Mouse (Mus musculus): Measurements from ENCODE around the gene Cachd1.

The Cachd1 gene

DNA sequence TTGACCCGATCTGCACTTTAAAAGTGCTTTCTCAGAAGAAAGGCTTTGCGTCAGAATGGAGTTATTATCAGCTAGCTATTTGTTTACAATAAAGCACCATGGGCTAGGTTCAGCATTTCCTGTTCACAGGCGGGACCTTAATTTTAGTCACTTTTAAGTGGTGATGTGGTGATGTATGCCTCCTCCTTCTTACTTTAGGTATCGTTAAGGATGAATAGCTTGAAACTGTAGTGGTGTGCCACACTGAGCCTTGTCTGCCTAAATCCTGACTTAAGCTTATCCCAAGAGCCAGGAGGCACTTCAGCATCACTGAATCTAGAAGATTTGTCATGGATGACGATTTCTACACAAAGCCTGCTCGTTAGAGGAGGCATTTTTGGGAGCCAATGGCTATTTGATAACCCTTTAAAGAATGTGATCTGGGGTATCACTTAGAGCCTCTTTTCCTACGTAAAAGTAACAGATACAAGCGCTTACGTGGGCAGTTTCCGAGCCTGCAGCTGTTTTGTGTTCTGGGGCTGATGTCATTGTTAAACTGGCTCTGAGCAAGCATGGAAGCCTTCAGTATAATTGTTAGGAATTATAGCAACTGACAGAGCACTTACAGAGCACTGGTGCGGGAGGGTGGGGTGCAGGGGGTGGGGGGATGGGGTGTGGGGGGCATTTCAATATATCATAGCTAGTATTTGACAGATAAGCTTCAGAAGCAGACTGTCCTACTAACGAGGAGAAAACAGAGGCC is 89.7 kb downstream of the Cachd1 start:
- no peak for DNase-seq (ENCODE audit: low spot score)

DNA sequence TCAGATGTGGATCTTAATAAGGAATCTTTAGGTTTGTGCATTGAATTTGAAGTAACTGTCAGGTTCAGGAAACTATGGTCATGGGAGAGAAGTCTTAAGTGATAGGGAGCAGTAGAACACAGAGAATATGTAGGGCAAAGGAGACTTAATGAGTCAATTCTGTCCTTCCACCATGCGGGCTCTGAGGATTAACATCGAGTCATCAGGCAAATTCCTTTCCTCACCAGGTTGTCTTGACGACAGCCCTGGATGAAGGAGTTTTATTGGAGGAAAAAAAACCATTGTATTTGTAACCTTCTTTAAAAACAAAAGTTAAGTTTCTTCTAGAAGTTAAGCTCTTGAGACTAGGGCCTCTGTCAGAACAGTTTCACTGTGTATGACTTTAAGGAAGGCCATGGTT is 100.9 kb downstream of the Cachd1 start:
- DNase-seq (ENCODE audit: low spot score): no peak

DNA sequence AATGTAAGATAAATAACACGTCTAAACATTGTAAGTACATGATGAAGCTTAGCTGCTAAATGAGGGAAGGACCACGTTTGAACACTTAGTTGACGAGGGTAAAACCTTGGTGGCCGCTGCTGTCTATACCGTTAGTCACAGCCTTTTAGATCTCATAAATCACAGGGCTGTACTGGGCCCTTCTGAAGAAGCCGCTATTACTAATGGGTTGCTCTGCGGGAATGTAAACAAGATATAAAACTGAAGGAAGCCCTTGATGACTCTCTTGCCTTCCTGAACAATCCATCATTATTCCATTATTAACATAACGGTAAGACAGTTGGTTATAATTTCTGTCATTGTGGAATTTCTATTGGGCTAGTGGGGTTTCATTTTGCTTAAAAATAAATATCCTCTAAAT is 102.9 kb downstream of the Cachd1 start:
- no peak for DNase-seq (ENCODE audit: low spot score)

DNA sequence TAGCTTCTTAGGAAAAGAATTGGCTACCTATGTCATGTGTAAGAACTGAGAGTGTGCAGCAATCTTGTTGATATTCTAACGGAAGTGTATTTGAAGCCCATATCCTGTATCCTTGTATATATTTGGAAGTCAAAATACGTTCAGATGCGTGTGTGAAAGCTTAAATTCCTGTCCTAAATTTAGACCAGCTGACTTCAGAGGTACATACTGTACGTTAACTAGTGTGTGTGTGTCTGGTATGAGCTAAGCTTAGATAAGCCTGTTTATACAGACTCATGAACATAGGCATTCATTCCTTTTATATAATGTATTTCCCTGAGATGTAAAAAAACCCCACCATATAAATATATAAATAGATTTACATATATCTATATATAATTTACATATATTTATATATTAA is 103.6 kb downstream of the Cachd1 start:
- no peak for DNase-seq (ENCODE audit: low spot score)

DNA sequence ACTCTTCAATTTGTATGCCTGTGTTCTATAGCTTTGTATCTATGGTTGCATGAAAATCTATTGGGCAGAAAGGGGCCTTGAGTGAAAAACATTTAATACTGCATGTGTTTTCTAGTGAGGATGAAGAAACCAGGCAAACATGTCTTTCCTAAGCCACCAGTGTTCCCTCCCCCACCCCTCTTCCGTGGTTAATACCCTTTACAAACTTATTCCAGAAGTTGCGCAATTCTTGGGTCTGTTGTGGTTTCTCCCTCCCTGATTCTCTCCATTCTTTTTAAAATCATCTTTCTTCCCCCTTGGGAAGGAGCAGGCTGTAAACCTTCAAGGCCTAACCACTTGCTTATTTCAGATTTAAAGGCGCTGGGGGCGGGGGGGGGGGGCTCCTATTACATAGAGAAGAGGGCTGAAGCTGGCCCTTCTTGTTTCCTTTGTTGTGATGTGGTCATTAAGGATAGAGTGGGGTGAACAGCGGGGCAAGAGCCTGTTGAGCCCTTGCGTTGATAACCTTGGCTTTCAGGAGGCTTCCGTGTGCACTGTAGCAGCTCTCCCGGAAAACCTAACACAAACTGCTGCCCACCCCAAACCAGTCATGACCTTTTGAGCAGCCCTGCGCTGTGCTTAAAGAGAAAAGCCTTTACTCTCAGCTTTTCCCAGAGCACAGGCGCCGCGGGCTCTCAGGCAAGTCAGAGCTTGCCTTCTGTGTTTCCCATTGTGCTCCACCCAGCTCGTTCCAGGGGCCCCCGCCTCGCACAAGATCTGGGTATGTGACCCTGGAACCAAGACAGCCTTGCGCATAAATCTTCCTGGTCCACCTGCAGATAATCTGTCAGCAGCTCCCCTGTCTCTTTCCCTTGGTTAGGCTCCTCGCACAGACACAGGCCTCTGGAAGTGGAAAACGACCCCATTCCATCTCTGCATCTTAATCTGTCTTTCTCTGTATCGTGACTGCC is 109.6 kb downstream of the Cachd1 start:
- DNase-seq (ENCODE audit: low spot score): peak; percentile 42

DNA sequence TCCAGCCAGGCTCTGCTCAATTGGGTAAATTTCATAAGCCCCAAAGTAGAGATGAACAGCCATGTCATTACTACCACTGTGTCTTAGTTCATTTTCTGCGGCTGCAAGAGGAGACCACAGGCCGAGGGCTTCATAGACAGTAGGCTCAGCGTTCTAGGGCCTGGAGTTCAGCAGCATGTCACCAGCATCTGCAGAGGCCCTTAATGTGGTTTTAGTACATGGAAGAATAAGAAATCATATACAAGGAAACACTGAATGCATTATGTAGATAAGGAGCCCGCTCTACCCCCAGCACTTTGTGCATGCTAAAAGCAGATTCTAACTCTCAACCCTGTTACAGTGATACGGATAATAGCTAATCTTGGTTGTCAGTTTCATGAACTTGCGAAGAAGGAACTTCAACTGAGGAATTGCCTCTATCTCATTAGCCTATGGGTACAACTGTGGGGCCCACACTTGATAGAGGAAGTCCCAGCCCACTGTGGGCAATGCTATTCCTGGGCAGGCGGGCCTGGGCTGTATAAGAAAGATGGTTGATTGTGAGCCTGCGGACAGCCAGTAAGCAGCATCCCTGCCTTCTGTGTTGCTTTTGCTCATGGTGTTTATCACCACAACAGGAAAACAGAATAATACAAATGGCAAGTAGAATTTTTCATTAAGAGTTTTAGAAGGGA is 110.4 kb downstream of the Cachd1 start:
- no peak for DNase-seq (ENCODE audit: low spot score)

DNA sequence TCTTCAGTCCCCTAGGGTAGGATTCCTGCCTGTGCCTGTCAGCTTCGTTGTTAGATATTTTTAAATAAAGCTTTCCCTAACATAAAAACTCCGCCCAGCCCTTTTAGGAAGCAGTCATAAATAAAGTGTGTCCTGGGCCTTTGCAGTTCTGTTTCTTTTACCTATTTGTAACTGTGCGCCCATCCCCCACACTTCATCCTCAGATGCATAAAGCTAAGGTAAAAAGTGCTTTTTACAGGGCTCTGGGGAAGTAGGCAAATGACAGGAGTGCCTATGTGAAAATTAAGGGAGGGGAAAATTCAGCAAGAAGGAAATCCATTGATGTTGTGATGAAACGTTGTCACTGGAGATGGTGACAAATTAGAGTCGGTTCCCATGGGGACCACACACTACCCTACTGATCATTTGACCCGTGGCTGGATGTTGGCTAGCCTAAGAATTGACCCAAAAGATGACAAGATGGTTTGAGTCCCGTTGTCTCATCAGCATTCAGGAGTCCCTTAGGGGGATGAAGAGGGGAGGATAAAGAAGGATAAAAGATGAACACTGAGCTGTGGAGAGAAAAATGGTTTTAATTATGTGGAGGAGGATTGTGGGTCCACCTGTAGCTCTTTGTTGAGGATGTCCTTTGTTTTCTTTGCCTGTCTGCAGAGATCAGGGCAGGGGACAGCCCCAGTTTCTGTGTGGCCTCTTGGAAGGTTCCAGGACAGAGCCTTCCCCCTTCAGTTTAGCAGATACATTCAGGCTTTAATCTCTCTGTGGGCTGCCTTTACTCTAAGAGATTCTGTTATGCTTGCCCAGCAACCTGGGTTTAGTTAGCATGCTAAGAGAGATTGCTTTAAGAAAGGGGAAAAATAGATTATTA is 113.9 kb downstream of the Cachd1 start:
- DNase-seq (ENCODE audit: low spot score): no peak

DNA sequence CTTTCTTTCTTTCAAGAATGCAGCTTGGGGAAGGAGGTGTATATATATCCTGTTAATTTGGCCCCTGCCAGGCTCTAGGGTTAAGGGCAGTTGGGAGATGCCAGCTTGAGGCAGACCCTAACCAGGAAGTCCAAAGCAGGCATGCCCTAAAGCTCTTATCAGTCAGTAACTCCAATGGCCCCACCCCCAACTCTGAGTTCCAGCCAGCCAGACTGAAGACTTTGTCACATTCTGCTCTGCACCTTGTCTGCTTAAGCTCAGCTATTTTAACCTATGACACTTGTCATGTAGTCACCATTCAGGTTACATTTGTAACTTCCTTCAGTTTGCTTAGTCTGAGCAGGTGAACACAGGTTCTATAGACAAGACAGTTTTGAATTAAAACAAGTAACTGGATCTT is 117.3 kb downstream of the Cachd1 start:
- no peak for DNase-seq (ENCODE audit: low spot score)

DNA sequence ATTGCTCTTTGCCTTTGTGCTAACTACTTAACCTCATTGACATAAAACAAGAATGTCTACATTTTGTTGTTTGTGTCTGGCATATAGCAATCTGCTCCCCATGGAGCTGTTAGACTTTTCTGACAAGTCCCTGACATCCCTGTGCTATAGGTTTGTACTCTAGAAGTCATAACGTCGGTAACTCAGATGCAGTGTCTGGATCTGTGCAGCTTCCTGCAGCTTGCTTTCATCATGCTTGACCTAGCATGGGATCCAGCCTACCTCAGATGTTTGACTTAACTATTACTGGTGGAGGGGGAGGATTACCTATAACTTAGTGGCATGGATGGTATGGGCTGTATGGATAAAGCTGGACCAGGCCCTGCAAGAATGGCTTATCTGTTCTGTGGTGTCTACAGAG is 117.7 kb downstream of the Cachd1 start:
- no peak for DNase-seq (ENCODE audit: low spot score)

DNA sequence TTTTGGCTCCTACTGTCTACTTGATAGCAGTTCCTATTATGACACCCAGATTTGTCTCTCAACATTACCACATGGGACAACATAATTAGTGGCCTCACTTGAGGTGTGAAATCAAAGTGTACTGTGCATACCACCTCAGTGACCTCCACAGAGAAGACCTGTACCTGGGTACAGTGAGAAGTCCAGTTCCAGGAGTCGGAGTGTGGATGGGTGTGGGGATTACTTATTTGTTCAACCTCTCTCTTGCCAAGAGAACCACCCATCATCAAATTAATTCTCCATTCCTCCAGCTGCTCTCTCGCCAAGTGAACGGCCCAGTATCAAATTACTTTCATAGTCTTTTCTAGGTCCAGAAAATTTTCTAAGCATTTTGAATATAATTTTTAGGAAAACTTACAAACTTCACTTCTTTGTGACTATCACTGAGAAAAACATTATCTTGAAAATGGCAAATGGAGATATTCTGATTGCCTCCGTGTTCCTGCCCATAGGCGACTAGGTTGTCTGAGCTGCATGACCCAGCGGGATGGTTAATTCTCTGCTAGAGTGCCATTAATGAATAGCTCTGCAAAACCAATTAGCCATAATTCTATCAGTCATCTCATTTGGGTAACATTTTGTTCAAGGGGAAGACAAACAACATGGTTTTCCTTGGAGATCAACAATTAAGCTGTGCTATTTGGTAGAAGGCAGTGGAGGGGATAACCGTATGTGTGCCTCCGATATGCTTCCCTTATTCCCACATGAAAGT is 120.0 kb downstream of the Cachd1 start:
- DNase-seq (ENCODE audit: low spot score): no peak

DNA sequence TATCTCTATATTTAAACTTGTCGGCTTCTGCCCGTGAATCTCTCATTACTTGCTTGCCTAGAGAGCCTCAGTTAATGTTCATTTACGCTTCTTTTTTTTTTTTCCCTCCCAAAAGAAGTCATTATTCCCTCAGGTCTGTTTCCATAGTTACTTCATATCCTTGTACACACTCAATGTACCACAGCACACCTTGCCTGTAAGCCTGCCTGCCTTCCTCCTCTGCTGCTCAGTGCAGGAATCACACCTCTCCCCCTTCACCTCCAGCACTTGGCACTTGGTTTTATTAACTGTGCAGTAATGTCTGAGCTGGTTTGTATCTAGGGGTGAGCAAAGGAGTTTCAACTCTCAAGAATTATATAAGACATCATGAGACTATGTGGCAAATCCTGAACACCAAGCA is 121.5 kb downstream of the Cachd1 start:
- DNase-seq (ENCODE audit: low spot score): no peak

DNA sequence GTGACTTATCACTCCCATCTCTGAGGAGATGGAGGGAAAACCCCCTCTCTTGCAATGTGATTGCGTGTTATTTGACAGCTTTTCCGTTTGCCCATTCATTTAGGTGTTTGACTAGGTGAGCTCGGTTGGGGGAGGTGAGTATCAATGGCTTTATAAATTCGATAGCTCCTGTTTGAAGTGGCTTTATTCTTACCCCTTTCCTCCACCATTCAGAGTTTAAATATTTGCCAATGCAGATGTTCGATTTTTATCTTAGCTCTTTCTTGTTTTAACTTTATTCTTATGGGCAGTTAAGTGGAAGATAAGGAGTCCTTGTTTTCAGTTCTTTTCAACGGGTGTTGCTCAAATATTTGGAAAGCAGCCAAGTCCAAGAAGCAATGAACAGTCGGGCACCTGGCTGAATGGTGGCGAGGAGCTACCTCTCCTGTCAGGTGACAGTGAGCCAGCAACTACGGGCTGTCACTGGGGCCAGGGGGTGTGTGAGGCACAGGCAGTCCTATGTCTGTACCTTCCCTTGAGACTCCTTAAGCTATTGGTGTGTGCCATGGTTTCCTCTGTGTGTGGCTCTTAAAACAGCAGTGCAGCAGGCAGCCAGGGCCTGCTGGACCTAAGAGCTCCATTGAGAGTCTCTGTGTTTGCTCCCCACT is 133.3 kb downstream of the Cachd1 start:
- peak; percentile 36 for DNase-seq (ENCODE audit: low spot score)

DNA sequence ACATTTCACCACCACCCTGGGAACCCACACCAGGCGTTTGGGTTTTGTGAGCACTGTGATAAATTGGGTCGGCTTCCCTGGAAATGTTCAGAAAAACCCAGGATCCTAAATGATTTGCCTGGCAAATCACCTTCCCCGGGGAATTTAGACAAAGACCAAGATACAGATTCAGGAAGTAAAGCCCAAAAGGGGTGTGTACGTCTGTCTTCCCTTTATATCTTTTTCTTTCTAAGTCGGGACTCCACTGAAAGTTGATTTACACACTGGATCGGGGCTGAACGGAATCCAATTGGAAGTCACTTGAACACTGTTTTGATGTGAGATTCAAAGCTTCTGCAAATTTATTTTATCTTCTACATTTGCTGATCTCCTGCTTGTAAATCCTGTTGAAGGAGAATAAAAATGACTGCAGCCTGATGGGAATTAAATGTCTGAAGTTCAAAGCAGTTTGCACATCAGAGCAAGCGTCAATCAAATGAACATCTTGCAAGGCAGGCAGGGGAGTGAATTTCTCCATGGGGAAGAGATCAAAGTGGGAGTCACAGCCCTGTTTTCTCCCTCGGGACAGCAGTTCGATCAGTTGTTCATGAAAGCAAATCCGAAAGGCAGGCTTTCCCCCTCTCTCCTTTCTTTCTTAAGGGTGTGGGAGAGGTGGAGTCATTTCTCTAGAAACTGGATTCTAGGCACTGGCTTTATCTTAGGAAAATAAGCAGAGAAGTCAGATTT is 134.3 kb downstream of the Cachd1 start:
- peak; percentile 26 for DNase-seq (ENCODE audit: low spot score)

DNA sequence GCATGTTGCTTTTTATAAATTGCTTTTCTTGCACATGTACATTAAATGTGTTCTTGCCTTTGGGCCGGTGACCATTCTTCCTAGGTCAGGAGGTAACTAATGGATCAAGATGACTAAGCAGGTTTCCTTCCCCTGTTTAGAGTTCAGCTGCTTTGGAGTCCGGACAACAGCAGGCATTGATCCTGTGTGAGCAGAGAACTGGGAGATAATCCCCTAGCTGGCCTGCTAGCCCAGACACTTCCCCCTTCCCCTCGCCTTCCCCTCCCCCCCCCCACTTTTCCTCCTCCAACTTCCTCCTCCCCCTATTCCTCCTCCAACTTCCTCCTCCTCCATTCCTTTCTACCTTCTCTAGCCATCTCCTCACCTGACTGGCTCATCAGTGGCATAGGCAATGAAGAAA is 135.2 kb downstream of the Cachd1 start:
- peak; percentile 14 for DNase-seq (ENCODE audit: low spot score)

DNA sequence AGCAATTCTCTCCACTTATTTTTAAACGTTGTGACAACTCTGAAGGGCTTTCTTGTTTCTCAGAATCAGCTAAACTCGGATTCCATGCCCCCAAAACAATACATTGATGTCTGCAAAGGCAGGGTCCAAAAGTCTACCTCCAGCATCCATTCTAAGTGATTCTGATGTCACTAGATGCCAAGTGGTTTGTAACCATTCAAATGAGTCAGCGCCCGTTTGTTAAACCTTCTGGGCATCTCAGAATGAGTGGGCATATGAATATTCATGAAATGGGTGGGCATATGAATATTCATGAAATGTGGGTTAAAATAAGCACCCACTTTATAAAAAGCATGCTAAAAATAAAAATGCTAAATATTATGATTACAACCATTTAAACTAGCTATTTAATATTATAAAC is 137.2 kb downstream of the Cachd1 start:
- DNase-seq (ENCODE audit: low spot score): no peak

DNA sequence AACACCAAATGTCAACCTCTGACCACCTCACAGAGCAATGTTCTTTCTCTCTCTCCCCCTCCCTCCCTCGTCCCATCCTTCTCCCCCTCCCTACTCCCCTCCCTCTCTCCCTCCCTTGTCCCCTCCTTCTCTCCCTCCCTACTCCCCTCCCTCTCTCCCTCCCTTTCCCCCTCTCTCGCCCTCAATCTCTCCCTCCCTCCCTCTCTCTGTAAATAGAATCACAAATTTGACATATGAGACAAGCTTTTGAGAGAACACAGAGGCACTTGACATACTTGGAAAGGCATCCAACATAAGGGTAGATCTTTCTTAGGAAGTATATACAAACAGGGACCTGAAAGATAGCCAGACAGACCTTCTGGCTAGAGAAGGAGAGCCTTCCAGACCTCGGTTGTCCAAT is 138.1 kb downstream of the Cachd1 start:
- DNase-seq (ENCODE audit: low spot score): no peak

DNA sequence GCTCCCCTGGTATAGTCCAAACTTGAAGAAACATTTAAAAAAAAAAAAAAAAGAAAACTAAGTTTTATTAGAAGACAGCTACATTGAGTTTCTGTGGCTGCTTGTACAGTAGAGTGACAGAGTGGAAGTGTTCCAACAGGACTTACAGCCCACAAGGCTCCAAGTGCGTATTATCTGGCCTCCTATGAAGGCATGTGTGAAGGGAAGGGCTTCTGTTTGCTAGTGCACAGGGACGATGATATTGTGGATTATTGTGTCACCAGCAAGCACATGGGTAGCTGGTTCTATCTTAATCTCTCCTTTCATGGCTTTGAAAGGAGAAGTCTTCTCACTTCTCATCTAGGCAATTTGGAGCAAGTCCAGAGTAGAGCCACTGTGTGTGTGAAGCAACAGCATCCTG is 138.6 kb downstream of the Cachd1 start:
- no peak for DNase-seq (ENCODE audit: low spot score)

DNA sequence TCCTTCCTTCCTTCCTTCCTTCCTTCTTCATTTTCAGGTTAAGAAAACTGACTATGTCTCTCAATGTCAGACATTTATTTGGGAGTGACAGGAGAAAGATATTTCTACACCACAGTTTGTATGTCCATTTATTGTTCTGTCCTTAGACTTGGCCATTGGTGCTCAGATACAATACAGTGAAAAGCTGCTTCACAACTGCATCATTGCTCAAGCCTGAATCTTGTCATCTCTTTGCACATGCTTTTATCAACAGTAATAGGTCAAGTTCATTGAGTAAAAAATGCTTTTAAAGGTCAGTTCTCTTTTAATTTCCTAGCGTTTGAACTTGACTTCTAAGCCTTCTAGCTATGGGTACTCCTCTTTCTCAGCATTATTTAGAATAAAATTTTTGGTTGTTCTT is 141.0 kb downstream of the Cachd1 start:
- no peak for DNase-seq (ENCODE audit: low spot score)

DNA sequence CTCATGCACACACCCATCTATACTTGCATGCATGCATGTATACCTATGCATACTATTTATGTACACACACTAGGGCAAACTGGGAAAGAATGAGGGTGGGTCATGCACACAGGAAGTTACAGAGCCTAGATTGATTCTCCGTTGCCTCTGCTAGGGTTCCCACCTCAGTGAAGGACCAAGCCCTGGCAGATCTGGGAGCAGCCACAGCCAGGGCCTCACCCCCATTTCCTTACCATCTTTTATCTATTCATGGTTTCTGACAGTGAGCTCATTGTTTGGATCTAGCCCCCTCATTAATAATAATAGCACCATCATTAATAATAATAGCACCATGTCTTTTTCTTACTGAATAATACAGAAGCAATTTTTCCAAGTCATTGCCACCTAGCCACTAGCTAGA is 143.9 kb downstream of the Cachd1 start:
- DNase-seq (ENCODE audit: low spot score): peak; percentile 16

Data from testis, postnatal 10 days (tissue).